Mouse (Mus musculus): ENCODE data around the gene Cox7b.

- no peak for TF ChIP-seq CTCF (IDR thresholded peaks at IDR 0.05; ENCODE audit: insufficient read depth, low read depth, low read length)
- TF ChIP-seq POLR2A (IDR thresholded peaks at IDR 0.05; ENCODE audit: insufficient read depth, low read depth, low read length), result no peak
Observed at GRCm38 (mm10) chrX:106012559-106012958, 2.9 kb upstream of the Cox7b start.

All from olfactory bulb, adult 2 months (tissue).